Mouse (Mus musculus): ENCODE data around the gene Gm36176.
A peak's percentile ranks its signal among the peaks of the same experiment; 100 is the strongest.
"Not testable (repeated sequence)": the region's sequence is repeated elsewhere in the genome, so short reads cannot be mapped to it uniquely, and the experiment has no call there.

The Gm36176 gene

DNA sequence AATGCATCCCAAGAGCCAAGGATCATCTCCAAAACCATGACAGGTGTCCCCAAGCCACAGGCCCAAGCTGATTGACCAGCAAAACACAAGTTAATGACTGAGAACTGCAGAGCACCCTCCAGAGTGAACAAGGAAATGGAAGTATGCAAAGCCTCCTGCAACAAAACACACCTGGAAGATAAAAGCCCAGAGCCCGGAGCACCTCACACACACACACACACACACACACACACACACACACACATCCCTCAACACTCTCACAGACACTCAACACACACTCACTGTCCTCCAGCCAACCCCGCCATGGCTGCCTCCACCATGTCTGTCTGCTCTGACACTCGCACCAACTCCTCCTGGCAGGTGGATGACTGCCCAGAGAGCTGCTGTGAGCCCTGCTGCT is at the start of gene Gm36176:
Gene Gm36176, plus strand, starts transcription at position 301 of the 400 bp plus-strand sequence.
- no peak for DNase-seq (ENCODE audit: low read depth)

- no peak for DNase-seq (ENCODE audit: low read depth)
Observed at GRCm38 (mm10) chr10:77797677-77798076, 48.9 kb upstream of the Gm36176 start.

DNA sequence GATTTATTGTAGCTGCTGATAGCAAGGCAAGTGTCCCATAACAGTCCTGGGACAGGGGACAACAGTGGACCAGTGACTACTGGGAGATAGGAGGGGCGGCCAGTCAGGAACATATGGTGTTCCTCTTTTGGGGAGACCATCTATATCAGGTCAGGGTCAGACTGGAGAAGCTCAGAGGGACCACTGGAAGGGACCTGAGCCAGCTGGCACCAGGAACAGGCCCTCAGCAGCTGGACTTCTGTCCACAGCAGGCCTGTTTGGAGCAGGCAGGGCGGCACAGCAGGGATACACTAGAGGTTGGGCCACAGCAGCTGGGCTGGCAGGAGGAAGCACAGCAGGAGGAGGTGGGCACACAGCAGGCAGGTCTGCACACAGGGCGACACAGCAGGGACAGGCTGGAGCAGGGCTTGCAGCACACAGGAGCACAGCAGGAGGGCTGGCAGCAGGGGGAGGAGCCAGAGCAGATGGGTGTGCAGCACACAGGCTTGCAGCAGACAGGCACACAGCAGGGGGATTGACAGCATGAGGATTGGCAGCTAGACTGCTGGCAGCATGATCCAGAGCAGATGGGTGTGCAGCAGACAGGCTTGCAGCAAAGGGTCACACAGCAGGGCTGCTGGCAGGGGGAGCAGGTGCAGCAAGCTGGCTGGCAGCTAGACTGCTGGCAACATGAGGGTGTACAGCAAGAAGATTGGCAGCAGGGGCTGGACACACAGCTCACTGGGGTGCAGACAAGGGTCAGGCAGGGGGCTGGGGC is 48.3 kb upstream of the Gm36176 start:
- DNase-seq (ENCODE audit: low read depth): not testable (repeated sequence)

GRCm38 (mm10) chr10:77798921-77799508 is 47.6 kb upstream of the Gm36176 start, which contains the start of gene Gm19668:
Gene Gm19668, minus strand, starts transcription at chr10:77799133.
- DNase-seq (ENCODE audit: low read depth): no peak

- no peak for DNase-seq (ENCODE audit: low read depth)
Observed at GRCm38 (mm10) chr10:77804095-77804494, 42.5 kb upstream of the Gm36176 start.

DNA sequence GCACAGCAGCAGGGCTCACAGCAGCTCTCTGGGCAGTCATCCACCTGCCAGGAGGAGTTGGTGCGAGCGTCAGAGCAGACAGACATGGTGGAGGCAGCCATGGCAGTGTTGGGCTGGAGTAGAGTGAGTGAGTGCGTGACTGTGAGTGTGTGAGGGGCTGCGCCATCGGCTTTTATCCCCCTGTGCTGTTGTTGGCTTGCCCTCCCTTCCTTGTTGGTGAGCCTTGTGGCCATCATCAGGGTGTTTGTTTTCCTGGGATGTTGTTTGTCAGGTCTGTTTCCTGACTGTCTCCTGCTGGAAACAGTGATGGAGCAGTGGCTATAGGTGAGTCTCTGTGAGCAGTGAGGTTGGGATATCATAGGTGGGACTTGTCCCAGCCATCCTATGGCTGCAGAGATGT is 34.9 kb upstream of the Gm36176 start, which contains the start of gene Gm9507:
Gene Gm9507, minus strand, starts transcription at position 101 of the 400 bp plus-strand sequence.
- no peak for DNase-seq (ENCODE audit: low read depth)

DNA sequence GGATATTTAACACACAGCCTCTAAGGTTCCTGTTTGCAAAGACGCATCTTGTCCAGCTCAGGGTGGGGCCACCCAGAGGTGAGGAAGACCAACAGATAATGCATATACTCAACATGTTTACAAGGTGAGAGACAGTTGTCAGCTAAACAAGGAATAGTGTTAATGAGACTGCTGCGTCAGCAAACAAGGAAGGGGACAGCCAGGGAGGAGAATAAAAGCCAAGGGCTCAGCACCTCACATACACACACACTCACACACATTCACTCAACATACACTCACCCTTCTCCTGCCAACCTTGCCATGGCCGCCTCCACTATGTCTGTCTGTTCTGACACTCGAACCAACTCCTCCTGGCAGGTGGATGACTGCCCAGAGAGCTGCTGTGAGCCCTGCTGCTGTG is 32.2 kb upstream of the Gm36176 start, which contains the start of gene Gm2696:
Gene Gm2696, plus strand, starts transcription at position 301 of the 400 bp plus-strand sequence.
- no peak for DNase-seq (ENCODE audit: low read depth)

- peak; percentile 41 for DNase-seq (ENCODE audit: low read depth)
Observed at GRCm38 (mm10) chr10:77815514-77815913, 31.1 kb upstream of the Gm36176 start.

GRCm38 (mm10) chr10:77818523-77818922 is 28.1 kb upstream of the Gm36176 start:
- DNase-seq (ENCODE audit: low read depth): no peak

GRCm38 (mm10) chr10:77819203-77819602 is 27.4 kb upstream of the Gm36176 start:
- no peak for DNase-seq (ENCODE audit: low read depth)

- DNase-seq (ENCODE audit: low read depth): no peak
Observed at GRCm38 (mm10) chr10:77826951-77827350, 19.7 kb upstream of the Gm36176 start, which contains the start of gene Krtap10-4. Gene Krtap10-4, minus strand, starts transcription at chr10:77827095.

GRCm38 (mm10) chr10:77835647-77836046 is 11.0 kb upstream of the Gm36176 start, which contains the start of gene Krtap10-10:
Gene Krtap10-10, plus strand, starts transcription at chr10:77835947.
- DNase-seq (ENCODE audit: low read depth): no peak

DNA sequence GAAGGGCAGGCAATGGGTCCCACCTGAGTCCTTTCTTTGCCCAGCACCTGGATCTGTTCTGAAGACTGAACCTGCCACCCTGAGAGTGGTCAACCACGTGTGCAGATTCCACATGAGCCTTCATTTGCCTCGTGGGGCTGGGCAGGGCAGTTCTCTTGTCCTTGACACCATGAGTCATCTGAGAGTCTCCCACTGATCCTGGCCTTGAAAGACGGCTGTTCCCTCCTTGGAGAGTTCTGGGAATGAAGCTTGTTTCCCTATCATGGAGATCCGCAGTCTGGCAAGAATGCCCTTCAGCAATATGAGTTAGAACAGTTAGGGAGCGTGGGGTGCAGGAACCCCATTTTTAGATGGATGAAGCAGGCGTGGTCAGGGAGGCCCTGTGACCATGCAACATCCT is 7.6 kb upstream of the Gm36176 start:
- no peak for DNase-seq (ENCODE audit: low read depth)

DNA sequence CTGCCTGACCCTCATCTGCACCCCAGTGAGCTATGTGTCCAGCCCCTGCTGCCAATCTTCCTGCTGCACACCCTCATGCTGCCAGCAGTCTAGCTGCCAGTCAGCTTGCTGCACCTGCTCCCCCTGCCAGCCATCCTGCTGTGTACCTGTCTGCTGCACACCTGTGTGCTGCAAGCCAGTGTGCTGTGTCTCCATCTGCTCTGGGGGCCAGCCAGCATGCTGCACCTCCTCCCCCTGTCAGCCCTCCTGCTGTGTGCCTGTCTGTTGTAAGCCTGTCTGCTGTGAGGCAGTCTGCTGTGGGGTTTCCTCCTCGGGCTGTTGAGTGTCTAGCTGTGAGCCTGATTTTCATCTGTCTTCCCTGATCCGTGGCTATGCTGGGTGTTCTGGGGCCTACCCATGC is 358 bp downstream of the Gm36176 start:
- no peak for DNase-seq (ENCODE audit: low read depth)

- no peak for DNase-seq (ENCODE audit: low read depth)
Observed at GRCm38 (mm10) chr10:77847538-77847937, 935 bp downstream of the Gm36176 start.

DNA sequence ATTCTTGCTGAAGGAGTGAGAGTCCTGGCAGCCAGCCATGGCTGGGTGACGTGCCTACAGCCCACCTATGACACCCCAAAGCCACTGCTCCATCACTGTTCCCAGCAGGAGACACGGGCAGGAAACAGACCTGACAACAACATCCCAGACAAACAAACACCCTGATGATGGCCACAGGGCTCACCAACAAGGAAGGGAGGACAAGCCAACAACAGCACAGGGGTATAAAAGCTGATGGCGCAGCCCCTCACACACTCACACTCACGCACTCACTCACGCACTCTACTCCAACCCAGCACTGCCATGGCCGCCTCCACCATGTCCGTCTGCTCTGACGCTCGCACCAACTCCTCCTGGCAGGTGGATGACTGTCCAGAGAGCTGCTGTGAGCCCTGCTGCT is 6.0 kb downstream of the Gm36176 start, which contains the start of gene Gm10318:
Gene Gm10318, plus strand, starts transcription at position 301 of the 400 bp plus-strand sequence.
- no peak for DNase-seq (ENCODE audit: low read depth)

DNA sequence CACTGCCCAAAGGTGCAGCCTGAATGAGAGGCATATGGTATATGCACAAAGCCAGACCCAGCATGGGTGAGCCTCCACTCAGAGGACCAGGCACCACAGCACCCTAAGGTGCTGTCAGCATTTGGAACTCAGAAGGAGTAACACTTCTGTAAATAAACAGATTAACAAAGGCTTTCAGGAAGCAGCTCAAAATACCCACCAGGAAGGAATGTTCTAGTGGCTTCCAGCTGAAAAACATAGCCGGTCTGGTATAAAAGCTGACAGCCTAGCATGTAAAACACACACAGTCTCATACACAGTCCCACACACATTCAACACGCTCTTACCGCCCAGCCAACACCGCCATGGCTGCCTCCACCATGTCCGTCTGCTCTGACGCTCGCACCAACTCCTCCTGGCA is 15.1 kb downstream of the Gm36176 start, which contains the start of gene Gm3285:
Gene Gm3285, plus strand, starts transcription at position 301 of the 400 bp plus-strand sequence.
- DNase-seq (ENCODE audit: low read depth): no peak

GRCm38 (mm10) chr10:77864067-77864761 is 17.6 kb downstream of the Gm36176 start:
- DNase-seq (ENCODE audit: low read depth): peak; percentile 29

GRCm38 (mm10) chr10:77864762-77865143 is 18.1 kb downstream of the Gm36176 start:
- no peak for DNase-seq (ENCODE audit: low read depth)

DNA sequence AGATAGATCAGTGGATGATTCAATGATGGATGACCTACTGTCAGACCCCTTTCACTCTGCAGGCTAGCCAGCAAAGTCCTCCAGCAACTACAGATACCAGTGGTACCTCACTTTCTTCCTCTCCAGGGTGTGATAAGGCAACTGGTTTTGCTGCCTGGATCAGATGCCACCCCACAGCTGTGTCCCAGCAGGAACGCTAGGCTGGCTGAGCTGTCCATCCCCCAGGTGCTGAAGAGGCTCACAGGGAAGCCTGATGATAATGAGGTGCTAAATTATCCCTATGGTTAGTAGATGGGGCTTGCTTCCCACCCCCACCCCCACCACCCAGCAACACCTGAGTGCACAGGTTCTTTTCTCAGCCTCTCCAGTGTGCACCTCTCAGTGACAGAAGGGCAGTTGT is 20.9 kb downstream of the Gm36176 start:
- peak; percentile 27 for DNase-seq (ENCODE audit: low read depth)

DNA sequence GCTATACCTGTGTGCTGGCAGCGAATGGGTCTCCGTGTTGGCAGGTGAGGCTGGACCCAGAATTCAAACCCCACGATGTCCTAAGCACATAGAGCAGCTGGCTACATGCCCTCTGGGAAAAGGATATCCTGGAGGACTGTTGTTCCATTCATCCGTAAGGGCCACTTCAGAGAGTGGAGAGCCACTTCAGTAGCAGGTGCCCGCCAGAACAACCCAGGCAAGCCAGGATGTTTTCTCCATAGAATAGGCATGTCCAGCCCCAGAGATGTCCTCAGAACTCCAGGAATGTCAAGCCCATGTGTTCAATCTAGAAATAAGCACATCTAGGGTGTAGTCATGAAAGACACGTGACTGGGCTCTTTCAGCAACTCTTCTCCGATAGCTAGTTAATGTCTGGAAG is 23.0 kb downstream of the Gm36176 start:
- no peak for DNase-seq (ENCODE audit: low read depth)

- DNase-seq (ENCODE audit: low read depth): peak; percentile 52
Observed at GRCm38 (mm10) chr10:77878985-77879384, 32.4 kb downstream of the Gm36176 start.

All from NIH3T3 (cell line).